Mouse (Mus musculus): ENCODE results near the gene Cep290.

DNA sequence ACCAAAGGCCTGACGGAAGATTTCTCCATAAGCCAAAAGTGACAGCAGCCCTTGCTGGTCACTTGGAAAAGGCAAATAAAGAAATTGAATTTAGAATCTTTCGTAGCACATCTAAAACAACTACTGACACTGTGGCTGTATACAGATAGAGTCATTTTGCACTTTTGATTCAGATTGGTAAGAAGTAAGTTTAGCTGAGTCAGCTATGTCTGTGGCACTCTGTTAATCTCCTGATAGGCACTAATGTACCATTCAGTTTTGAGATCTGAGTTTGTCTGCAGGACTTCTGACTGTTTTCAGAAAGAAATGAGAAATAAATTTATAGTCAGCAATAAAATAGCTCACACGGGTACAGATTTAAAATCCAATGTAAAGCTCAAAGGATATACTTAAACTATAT, 7.8 kb upstream of the Cep290 start:
- TF ChIP-seq MAX (IDR thresholded peaks at IDR 0.05; ENCODE audit: low read depth) (no peak), POLR2A (IDR thresholded peaks at IDR 0.05; ENCODE audit: insufficient read length, low read depth) (no peak), POLR2AphosphoS2 (IDR thresholded peaks at IDR 0.05; ENCODE audit: insufficient read length, low read depth) (no peak), TCF12 (IDR thresholded peaks at IDR 0.05; ENCODE audit: insufficient read depth, poor library complexity, severe bottlenecking) (no peak), CEBPB (IDR thresholded peaks at IDR 0.05; ENCODE audit: insufficient read depth, poor library complexity, severe bottlenecking) (no peak), MYOD1 (IDR thresholded peaks at IDR 0.05; ENCODE audit: control insufficient read depth in 1 of 3, insufficient read length in 2 of 3, low read depth in 2 of 3) (no peak), E2F4 (IDR thresholded peaks at IDR 0.05; ENCODE audit: insufficient read depth) (no peak), SRF (IDR thresholded peaks at IDR 0.05; ENCODE audit: control insufficient read depth, insufficient read length, low read depth) (no peak), USF1 (IDR thresholded peaks at IDR 0.05; ENCODE audit: low read depth) (no peak)
